Mouse (Mus musculus) gastrocnemius, adult 8-10 months (tissue): Measurements from ENCODE around the gene Lrrfip1. TPM values are rescaled to one million over a fixed set of nuclear protein-coding genes. Genes with fewer than 3 reads are reported as not detected.

ENCODE experiments used
- DNase-seq, 2 experiments: peaks; one replicate each; pipeline ENCODE4 v3.0.0; 2022; ENCODE audit warnings: low spot score in 2 of 2
- total RNA-seq, 4 experiments: library from RNA; stranded (reverse); gene quantifications; 2 replicates each; pipeline ENCODE4 v1.2.4; 2022

Gene Lrrfip1
- total RNA-seq, 4 experiments from 2014 or later: 104 to 126 (median 123) TPM

- DNase-seq: no peak
Measured at GRCm38 (mm10) chr1:90998891-90999611, 514 bp downstream of the Lrrfip1 start.

GRCm38 (mm10) chr1:90999911-91000601 lies 1.5 kb downstream of the Lrrfip1 start:
- DNase-seq: peak in 1 of 2 experiments; percentile 23

GRCm38 (mm10) chr1:91001101-91001500 lies 2.6 kb downstream of the Lrrfip1 start:
- DNase-seq: peak in 1 of 2 experiments; percentile 2

- DNase-seq: peak in 1 of 2 experiments; percentile 6
Measured at GRCm38 (mm10) chr1:91001871-91002539, 3.5 kb downstream of the Lrrfip1 start.

- DNase-seq: peak in 1 of 2 experiments; percentile 2
Measured at GRCm38 (mm10) chr1:91002641-91003040, 4.1 kb downstream of the Lrrfip1 start.

DNA sequence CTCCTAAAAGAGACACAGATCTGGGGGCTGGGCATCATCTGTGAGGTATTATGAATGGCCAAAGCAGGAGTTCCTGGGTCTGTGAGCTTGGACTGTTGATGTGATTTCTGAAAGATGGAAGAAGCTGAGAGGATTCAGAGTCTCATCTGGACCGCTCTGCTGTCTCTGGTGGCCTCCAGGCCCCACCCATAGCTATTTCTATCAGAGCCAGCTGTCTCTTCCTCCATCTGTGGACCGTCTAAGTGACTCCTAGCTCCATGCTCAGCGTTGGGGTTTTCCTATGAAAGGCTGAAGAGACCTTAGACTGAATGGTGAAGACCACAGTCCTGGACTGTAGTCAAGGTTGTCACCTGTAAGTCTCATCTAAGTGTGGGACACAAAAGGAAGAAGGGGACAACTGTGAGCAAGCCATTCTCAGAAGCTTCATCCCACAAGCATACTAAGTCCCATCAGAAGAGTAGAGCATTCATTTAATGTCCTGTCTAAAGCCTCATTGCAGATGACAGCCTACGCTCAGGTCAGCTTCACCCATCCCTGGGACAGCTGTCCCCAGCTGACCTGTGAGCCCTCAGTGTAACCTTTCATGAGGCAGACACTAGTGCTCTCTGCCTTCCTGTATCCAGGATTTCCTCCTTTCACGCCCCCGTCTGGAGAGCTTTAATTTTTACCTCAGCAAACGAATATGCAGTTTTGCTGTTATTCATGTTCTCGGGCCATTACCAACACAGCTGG lies 5.2 kb downstream of the Lrrfip1 start:
- DNase-seq: no peak

DNA sequence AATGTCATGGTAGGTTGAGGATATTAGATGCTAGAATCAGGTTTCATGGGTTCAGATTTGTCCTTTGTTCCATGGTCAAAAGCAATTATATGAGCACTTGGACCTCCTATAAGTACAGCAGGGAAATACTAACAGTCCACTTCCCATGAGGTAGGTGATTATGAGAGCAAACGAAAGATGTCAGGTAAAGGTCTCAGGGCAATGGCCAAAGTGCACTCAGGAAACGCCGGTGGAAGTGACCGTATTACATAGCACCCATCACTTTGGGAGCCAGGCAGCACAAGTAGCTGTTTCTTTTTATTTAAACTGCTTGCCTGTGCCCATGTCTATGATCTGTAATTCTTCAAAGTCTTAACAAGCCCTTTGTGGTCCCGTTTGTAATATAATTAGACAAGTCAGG lies 7.5 kb downstream of the Lrrfip1 start:
- no peak for DNase-seq

GRCm38 (mm10) chr1:91006708-91007107 lies 8.2 kb downstream of the Lrrfip1 start:
- no peak for DNase-seq

- DNase-seq: peak in 1 of 2 experiments; percentile 43
Measured at GRCm38 (mm10) chr1:91008147-91008682, 9.7 kb downstream of the Lrrfip1 start.

GRCm38 (mm10) chr1:91008746-91009145 lies 10.2 kb downstream of the Lrrfip1 start:
- DNase-seq: no peak

GRCm38 (mm10) chr1:91009266-91009665 lies 10.7 kb downstream of the Lrrfip1 start:
- DNase-seq: no peak

DNA sequence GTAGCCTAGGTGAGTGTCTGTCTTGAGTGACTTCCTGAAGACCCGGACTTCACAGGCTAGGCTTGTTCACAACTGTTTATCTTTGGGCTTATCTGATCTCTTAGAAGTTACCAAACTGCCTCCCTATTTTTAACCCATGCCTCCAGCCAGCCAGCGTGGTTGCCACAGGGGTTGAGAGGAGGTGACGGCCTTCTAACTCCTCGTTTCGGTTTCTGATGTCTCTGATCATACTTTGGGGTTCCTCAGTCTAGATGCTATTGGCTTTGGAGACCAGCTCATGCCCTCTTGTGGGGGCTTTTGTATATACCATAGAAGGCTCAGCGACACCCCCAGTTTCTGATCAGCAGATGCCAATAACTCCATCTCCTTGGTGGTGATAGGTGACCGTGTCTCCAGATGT lies 11.7 kb downstream of the Lrrfip1 start:
- DNase-seq: no peak

DNA sequence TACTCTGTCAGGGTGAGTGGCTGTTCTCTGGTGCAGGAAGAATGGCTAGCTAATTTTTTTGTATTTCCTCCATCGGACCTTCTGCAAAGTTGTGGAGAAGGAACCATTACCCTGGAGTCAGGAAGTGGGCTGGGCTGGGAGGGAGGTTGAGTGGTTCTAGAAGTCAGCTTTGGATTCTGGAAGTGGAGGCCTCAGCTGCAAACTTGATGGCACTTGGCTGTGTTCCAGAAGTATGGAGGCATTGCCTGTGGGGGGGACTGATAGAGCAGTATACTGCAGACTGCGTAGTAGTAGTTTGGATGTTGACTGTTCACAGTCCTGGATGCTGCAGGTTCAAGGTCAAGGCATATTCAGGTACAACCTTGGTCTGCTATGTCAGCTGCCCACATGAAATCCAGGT lies 12.2 kb downstream of the Lrrfip1 start:
- no peak for DNase-seq

DNA sequence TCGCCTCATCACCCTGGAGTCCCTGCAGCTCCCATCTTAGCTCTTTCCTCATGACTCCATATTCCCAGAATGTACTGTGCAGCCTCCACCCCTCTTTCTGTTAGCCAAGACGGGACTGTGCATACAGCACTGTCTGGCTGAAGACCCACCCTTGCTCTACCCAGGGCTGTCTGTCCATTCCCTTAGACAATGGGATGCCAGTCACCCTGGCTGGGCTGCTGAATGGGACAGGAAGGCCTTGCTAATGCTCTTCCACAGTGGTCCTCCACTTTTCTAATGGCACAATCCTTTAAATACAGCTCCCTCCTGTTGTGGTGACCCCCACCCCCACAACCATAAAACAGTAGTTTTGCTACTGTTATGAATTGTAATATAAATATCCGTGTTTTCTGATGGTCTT lies 12.8 kb downstream of the Lrrfip1 start:
- no peak for DNase-seq

GRCm38 (mm10) chr1:91013803-91014202 lies 15.3 kb downstream of the Lrrfip1 start:
- no peak for DNase-seq

- no peak for DNase-seq
Measured at GRCm38 (mm10) chr1:91015571-91015970, 17.0 kb downstream of the Lrrfip1 start.

DNA sequence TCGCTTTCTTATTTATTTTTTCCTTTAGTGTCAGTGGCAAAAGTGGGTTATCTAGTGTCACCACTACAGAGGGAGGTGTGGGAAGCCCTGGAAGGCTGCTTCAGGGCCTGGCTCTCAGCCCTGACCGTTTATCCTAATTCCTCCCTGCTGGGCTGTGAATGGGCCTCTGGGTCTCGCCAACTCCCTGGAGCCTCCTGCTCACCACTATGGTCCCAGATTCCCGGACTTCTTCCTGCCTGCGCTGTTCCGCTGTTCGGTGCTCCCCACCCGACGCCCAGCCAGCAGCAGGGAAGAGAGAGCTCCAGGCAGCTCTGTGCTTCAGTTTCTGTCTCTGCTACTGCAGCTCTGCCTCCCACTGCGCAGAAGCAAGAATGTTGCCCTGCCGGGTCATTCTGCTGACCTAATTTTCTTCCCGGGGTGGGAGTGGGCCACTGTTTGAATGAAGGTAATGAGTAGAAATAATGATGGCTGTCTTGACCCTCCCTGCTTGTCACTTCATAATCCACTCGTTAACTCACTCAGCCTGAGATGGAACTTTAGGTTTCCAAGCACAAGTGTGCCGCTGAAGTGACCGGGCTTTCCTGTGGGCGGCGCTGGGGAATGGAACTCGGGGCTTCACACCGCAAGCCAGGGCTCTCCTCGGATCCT lies 18.7 kb downstream of the Lrrfip1 start:
- DNase-seq: no peak

DNA sequence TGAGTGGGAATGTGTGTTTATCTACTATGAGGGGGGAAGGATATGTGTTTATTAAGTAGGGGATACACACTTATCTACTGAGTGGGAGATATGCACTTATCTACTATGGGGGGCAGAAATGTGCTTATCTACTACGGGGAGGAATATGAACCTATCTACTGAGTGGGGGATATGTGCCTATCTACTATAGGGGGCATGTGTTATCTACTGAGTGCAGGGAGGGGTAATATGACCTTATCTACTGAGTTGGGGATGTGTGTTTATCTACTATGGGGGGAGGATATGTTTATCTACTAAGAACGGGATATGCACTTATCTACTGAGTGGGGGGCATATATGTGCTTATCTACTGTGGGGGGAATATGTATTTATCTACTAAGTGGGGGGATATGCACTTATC lies 20.8 kb downstream of the Lrrfip1 start:
- no peak for DNase-seq

DNA sequence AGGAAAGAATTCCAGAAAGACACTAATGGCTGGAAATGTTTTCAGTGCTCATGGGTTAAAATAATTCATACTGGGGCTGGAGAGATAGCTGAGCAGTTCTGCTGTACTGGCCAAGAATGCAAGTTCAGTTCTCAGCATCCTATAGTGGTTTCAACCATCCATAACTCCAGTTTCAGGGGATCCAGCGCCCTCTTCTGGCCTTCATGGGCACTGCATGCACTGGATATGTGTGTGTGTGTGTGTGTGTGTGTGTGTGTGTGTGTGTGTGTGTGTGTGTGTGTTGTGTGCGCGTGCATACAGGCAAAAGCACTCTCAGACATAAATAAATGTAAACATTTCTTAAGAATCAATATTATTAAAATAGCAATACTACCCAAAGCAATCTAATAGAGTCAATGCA lies 22.8 kb downstream of the Lrrfip1 start:
- DNase-seq: no peak

DNA sequence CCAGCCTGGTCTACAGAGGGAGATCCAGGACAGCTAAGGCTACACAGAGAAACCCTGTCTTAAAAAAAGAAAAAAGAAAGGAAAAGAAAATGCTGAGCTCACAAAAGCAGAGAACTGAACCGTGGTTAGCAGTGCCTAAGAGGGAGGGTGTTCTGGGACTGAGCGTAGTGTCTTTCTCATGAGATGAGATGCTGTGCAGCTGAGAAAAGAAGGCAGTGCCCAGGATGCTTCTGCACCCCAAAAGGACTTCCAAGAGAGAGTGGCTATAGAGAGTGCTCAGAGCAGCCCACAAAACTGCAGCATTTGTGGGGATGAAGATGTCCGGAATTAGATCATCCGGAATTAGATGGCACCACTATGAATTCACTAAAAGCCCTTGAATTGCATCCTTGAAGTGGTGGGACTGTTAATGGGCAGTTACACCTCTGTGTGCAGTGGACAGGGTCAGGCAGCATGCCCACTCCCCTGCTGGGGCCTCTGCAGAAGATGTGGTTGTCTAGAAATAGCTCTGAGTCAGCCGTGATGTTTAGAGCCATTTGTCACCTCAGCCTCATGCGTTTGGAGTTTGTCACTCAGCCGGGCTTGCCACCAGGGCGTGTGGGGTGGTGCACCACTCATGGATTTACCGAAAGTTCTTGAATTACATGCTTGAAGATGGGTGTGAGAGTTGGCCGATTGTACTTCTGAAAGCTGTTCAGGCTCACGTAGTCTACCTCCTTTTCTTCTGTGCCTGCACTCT lies 23.8 kb downstream of the Lrrfip1 start:
- no peak for DNase-seq
